In the genomic region with DNA sequence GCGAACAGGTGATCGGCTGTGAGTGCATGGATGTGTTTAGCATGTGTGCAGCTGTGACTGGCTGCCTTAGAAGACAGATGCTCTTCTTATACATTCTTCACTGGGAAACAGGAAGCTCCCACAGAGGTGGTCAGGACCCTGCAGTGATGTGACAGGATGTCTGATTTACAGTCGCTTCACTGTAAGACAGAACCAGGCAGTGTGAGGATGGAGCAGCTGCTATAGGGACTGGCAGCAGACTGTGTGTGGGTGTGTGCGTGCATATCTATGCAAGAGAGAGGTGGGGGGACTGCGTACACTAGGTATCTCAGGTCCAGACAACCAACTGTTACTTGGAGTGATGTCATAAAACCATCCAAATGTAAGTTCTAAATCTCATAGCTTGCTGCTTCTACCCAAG, we compare ENCODE assay signal across 10 mouse cellular contexts.
DNase-seq lines count a peak whose midpoint lies in the region; ATAC-seq and TF ChIP-seq lines count a peak whose summit lies in the region.
"Had no signal": no experiment of that assay in that cellular context is flagged by ENCODE, and none has a peak within 500 bp of the region (broad histone marks: within the 10 kb centered on the region; RNA-seq: fewer than 3 reads in every experiment).

No protein-coding gene starts in this region.

- no peak for TF ChIP-seq POLR2A in thymus, adult 2 months (IDR thresholded peaks at IDR 0.05; ENCODE audit: control insufficient read depth, extremely low read depth, insufficient read depth, low read length, poor library complexity)

- H3K27me3 ChIP-seq in heart, embryonic 12.5 days (replicated peaks): no peaks in the 10 kb centered on the region
- H3K27me3 ChIP-seq in thymus, adult 2 months (ENCODE audit: control insufficient read depth, insufficient read depth, low read length): no peaks in the 10 kb centered on the region
- H3K27me3 ChIP-seq in limb, embryonic 10.5 days (ENCODE audit: low read depth, poor library complexity, severe bottlenecking): peaks cover under 1% of the 10 kb centered on the region; the same call in 1 of the 2 replicates
- H3K27me3 ChIP-seq: CH12.LX; midbrain, embryonic 12.5 days had no signal

- no peak for DNase-seq in heart, adult 8-10 months (ENCODE audit: low spot score)
- DNase-seq in thymus, postnatal 14 days: peak; percentile 34
- no peak for DNase-seq in thymus, adult 2 months
- no peak for DNase-seq in limb, embryonic 10.5 days (ENCODE audit: low spot score)
- no peak for DNase-seq in urinary bladder, postnatal 4 days (ENCODE audit: low spot score in 2 of 2)
- no peak for DNase-seq in retina, postnatal 1 day
- no peak for DNase-seq in Muller cell, postnatal 12 days (ENCODE audit: inconsistent ontology term)

- H3K4me2 ChIP-seq in heart, embryonic 12.5 days: no peak overlapping the region
- H3K4me2 ChIP-seq: midbrain, embryonic 12.5 days had no signal

- no peak for ATAC-seq in heart, embryonic 12.5 days (ENCODE audit: insufficient number of reproducible peaks, low FRiP score)

- peaks cover 34% of the 10 kb centered on the region for H3K4me1 ChIP-seq in heart, embryonic 12.5 days (replicated peaks)
- H3K4me1 ChIP-seq in thymus, adult 2 months (replicated peaks; ENCODE audit: control insufficient read depth, insufficient read depth, low read length): peaks cover 12% of the 10 kb centered on the region
- H3K4me1 ChIP-seq in limb, embryonic 10.5 days: peaks cover 18% of the 10 kb centered on the region

- TF ChIP-seq CTCF in thymus, adult 2 months (IDR thresholded peaks at IDR 0.05; ENCODE audit: borderline replicate concordance, control insufficient read depth, extremely low read depth, insufficient read depth, low read length, poor library complexity): no peak

- no peak overlapping the region for H3K4me3 ChIP-seq in heart, embryonic 12.5 days
- H3K4me3 ChIP-seq in thymus, adult 2 months (ENCODE audit: control insufficient read depth, insufficient read depth, low read length): no peak overlapping the region
- H3K4me3 ChIP-seq in limb, embryonic 10.5 days: no peak overlapping the region
- H3K4me3 ChIP-seq: midbrain, embryonic 12.5 days had no signal

- H3K9me3 ChIP-seq in heart, embryonic 12.5 days (replicated peaks): no peaks in the 10 kb centered on the region
- H3K9me3 ChIP-seq in limb, embryonic 10.5 days (replicated peaks): no peaks in the 10 kb centered on the region
- H3K9me3 ChIP-seq: midbrain, embryonic 12.5 days had no signal

- H3K36me3 ChIP-seq in heart, embryonic 12.5 days: no peaks in the 10 kb centered on the region
- H3K36me3 ChIP-seq in thymus, adult 2 months (ENCODE audit: control insufficient read depth, insufficient read depth, low read length): no peaks in the 10 kb centered on the region
- no peaks in the 10 kb centered on the region for H3K36me3 ChIP-seq in limb, embryonic 10.5 days
- H3K36me3 ChIP-seq: midbrain, embryonic 12.5 days had no signal

- 76% methylated on average over 5 of the region's 5 CpGs for WGBS in heart, embryonic 12.5 days
- WGBS in thymus, adult 2 months: 71% methylated on average over 5 of the region's 5 CpGs
- WGBS in limb, embryonic 10.5 days: 91% methylated on average over 5 of the region's 5 CpGs

- no peak overlapping the region for H3K27ac ChIP-seq in heart, embryonic 12.5 days (ENCODE audit: poor library complexity, severe bottlenecking)
- H3K27ac ChIP-seq in thymus, adult 2 months (ENCODE audit: control insufficient read depth, insufficient read depth, low read length): no peak overlapping the region
- H3K27ac ChIP-seq in limb, embryonic 10.5 days: peak overlapping the region; percentile 75; the same call in 1 of the 2 replicates
- H3K27ac ChIP-seq: midbrain, embryonic 12.5 days had no signal

- peak overlapping the region; percentile 49; the same call in 1 of the 2 replicates for H3K9ac ChIP-seq in heart, embryonic 12.5 days
- H3K9ac ChIP-seq: midbrain, embryonic 12.5 days had no signal
